Mouse (Mus musculus) B cell, adult 2 months (primary cell): ENCODE results near the gene Rbfox1.

Experiments used
- DNase-seq, 2 experiments: peaks; one replicate each; pipeline ENCODE4 v3.0.0; 2022

The Rbfox1 gene

GRCm38 (mm10) chr16:7175960-7176359, 1290.8 kb downstream of the Rbfox1 start:
- no peak for DNase-seq

GRCm38 (mm10) chr16:7187788-7188187, 1302.6 kb downstream of the Rbfox1 start:
- no peak for DNase-seq

GRCm38 (mm10) chr16:7193535-7193934, 1308.4 kb downstream of the Rbfox1 start:
- DNase-seq, result no peak

GRCm38 (mm10) chr16:7197953-7198352, 1312.8 kb downstream of the Rbfox1 start:
- no peak for DNase-seq

DNA sequence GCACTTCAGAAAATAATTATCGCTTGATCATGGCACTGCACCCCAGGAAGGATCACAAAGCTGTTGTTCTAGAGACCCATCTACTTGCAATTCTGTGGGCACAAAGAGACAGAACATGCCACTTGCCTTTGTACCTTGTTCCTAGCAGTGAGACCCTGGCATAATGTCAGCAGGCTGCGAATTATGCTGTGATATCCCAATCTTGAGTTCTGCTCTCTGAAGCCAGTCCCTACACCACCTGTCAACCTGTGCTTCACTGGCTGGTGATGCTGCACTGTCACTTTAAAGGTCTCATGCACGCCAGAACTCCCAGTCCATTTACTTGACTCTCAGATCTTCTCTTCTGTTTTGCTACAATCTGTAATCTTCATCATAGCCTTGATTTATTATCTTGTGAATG, 1315.1 kb downstream of the Rbfox1 start:
- DNase-seq, result no peak

DNA sequence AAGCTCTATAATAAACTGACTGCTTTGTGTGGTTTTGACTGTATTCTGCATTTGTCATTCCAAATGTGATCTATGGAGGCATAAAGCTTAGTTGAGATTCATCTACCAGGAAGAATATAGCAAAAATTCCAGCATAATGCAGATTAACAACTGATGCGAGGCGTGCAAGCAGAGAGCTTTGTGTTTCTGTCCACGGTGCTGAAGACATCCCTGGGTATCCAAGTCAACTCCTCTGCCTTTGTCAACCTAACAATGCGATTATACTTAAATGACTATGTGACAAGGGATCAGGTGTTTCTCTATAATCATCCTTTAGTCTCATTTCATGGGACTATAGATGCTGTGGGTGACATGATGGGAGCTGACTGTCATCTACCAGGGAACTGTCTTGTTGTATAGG, 1316.7 kb downstream of the Rbfox1 start:
- no peak for DNase-seq

DNA sequence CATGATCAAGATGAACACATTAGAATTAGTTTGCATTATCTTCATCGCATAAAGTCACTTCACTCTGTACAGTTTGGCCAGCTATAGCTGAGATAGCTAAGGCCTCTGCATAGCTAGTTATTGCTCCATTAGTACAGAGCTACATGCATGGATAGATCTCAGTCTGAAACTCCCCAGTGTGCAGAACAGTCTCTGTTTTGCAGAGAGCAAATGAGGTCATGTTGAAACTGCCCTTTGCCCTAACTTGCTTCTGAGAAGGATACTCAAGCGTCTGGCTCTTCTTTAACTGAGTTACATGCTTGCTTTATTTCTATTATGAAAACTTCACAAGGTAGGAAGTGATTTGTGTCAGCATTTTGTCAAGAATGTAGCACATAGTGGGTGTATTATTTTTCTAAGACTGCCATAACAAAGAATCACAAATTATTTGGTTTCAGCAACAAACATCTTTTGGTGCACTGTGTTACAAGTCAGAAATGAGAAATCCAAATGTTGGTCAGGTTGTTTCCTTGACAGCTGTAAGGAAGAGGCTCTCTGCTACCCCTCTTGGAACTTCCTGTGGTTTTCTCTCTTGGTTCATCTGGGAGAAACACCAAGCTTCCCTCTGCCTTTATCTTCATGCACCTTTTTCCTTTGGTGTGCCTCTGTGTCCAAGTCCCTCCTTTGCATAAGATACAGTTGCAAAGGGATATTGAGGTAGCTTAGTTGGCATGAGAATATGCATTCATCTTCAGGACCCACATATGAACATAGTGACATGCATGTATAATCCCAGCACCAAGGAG, 1321.2 kb downstream of the Rbfox1 start:
- DNase-seq, result no peak

GRCm38 (mm10) chr16:7207599-7207998, 1322.4 kb downstream of the Rbfox1 start:
- DNase-seq, result no peak

- DNase-seq, result no peak
These were observed 1327.6 kb downstream of the Rbfox1 start for GRCm38 (mm10) chr16:7212756-7213155.

- no peak for DNase-seq
These were observed 1338.1 kb downstream of the Rbfox1 start for GRCm38 (mm10) chr16:7223265-7223664.

DNA sequence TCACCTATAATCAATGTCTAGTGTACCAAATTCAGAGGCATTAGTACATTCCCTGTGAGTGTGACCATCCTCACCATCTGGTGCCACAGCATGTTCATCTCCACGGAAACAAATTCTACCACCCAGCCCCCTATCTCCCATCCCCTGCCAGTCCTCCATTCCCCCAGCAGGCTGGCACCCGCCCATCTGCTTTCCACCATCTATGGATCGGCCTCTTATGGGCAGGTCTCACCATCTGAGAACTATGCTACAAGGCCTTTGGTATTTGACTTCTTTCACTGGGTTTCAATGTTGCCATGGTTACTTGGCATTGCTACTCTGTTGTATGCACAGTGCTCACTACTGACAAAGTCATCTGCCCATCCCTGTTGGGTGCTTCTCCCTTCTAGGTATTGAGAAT, 1340.8 kb downstream of the Rbfox1 start:
- no peak for DNase-seq

DNA sequence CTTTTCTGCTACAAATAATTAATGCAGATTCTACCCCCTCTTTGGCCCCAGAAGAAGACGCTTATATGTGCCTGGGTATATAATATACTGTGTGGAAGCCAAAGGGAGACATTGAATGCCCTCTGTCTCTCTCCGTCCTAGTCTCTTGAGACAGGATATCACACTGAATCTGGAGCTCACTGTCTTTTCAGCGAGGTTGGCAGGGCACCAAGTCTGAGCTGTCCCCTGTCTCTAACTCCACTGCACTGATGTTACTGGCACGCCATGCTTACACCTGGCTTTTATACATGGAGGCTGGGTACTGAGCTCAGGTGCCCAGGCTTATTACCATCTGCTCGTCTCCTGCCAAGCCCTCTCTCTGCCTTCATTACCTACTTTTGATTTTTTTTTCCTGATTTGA, 1343.1 kb downstream of the Rbfox1 start:
- no peak for DNase-seq

- no peak for DNase-seq
These were observed 1344.1 kb downstream of the Rbfox1 start for GRCm38 (mm10) chr16:7229232-7229631.

DNA sequence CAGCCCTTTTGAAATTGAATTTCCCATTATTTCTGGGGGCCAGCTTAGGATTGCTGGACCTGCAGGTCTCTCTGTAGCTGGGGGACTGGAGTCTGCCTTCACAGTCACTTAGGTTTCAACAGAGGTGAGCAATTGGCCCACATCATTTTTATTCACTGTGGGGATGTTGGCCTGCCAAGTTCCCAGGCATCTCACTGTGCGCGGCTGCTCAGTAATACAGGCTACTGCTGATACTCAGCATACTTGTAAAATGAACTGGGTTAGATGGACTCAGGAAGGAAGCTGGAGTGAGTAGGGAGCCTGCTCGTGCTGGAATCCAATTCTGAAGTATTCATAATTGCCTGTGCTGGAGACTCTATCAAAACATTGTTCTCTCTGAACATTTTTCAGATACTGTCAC, 1356.5 kb downstream of the Rbfox1 start:
- no peak for DNase-seq

DNA sequence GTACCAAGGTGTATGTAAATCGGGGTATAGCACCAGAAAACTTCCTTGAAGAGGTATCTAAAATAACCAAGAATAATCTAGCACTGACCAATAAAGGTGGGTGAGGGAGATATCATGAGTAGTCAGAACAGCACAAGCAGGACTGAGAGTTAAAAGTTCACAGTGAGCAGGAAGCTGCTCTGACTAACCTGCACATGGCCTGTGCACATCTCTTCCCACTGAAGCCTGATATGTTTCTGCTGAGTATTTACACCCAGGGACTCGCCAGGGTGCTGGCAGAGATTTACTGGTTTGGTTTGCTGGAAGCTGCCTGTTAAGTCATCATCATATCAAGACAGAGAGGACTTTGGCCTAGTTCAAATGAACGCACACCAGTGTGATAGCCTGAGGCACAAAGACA, 1357.3 kb downstream of the Rbfox1 start:
- DNase-seq, result no peak

DNA sequence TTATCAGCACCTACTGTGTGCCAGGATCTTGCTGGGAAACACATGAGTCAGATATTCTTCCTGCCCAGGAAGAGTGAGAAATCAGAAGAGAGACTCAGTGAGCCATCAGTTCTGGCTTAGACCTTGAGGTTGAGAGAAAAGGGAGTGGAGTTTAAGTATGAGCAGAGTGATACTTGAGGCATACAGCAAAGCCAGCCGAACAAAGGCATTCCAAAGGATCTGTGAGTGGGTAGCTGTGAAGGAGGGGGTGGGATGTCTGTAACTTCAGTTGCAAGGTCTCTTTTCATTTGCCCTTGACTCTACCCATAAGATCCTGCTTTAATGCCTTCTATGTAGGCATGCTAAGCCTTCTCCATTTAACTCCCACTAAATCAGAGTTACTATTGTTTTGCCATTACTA, 1359.2 kb downstream of the Rbfox1 start:
- DNase-seq, result no peak

DNA sequence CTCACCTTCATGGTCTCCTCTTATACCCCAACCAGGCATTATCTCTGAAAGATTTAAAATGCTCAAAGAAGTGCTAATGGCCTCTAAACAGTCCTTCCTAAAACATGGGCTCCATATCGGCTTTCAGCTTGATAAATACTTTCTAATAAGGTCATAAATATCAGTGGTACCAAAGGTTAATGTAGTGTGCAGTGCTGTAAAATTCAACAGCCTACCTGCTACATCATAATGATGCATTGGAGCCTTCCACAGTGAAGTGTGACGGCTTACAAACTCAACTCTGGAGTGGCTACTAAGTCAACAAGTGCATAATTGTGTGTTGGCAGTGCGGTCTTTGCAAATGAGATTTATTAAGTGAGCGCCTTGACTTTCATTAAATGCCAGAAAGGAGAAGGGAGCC, 1366.5 kb downstream of the Rbfox1 start:
- no peak for DNase-seq

DNA sequence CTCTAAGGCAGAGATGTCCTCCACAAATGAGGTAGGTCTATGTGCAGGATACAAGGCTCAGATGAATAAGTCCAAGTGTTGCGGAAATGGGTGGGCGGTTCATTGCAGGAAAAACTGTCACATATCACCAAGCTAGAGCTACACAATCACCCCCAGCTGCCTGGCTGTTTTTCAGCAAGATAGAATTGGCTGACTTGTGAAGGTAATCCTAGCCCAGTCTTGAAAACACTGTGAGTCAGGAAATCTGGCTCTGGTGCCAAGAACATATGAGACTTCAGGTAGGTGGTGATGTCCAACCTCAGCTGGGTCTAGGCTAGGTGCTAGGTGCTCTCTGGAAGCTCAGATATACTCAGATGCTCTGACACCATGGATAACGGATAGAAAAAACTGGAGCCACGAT, 1372.2 kb downstream of the Rbfox1 start:
- no peak for DNase-seq

DNA sequence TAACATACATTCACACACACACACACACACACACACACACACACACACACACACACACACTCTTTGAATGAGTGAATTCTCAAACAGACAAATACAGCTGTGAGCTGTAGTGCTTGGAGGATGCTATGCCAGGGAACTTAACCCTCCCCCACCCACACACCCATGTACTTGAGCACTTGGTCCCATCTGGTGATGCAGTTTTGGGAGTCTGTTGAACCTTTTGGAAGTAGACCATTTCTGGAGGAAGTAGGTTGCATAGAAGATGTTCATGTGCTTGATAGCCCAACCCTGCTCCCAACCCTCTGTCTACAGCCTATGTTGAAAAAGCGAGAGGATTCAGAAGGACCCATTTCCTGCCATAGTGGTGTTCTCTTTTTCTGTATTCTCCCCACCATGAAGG, 1378.1 kb downstream of the Rbfox1 start:
- no peak for DNase-seq

- DNase-seq, result no peak
These were observed 1380.6 kb downstream of the Rbfox1 start for GRCm38 (mm10) chr16:7265715-7266114.

DNA sequence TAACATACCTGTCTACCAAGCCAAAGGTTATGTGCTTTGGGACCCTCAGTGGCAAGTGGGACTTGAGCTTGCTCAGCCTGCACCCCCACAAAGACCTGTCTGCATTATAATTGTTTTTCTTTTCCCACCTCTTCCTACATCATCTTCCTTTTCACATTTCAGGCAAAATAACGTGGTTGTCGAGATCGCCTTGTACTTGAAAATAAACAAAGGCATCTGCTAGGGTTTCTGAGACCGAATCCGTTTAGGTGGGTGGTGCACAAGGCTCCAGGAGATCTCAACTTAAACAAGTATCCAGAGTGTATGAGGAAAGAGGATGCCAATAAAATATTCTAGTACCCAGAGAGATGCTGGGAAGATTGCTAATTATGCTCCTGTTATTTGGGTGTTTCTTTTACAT, 1390.3 kb downstream of the Rbfox1 start:
- no peak for DNase-seq

DNA sequence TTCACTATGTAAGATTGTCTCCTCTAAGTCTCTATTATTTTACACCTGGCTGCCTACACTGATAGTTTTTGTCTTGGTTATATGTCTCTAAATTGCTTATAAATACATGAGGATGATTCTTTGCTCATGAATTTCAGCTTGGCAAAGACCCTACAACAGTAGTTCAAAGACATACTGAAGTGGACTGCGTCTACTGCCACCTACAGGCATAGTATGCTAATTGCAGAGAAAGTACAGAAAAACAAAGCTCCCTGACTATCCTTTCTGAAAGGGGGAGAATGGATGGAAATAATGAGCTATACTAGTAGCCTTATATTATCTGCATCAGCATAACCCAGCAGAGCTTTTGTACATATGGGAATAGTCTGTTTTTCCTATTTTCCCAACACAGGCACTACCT, 1390.7 kb downstream of the Rbfox1 start:
- DNase-seq, result no peak

- DNase-seq, result no peak
These were observed 1394.4 kb downstream of the Rbfox1 start for GRCm38 (mm10) chr16:7279544-7279943.

- no peak for DNase-seq
These were observed 1397.1 kb downstream of the Rbfox1 start for GRCm38 (mm10) chr16:7282257-7282656.
